In the genomic region with DNA sequence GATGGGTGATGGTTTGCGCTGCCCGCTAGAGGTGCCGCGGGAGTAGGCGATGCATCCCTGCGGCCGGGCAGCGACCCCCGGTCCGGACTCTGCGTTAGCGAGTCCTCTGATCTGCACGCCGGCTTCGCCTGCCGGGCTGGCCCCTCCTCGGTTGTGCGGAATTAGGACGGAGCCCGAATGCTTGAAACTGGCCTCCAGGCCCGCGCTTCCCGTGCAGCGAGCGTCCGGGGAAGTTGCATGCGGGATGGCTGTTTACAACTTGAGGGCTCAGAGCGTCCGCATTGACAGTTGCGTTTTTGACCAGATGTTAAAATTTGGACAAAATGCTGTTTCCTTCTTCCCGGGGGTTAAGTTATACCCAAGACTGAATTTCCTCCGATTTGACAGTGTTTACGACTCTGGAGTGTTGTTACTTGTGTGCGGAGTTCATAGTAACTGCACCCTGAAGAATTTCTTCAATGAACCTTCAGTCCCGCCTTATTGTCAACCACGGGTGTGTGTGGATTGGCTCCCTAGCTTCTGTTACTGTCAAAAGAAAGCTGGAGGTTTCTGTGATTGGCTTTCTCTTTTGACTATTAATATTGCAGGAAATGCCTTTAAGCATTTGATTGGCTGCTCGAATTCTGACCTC, we compare ENCODE assay signal across 8 mouse cellular contexts. TPM values are rescaled to one million over a fixed set of nuclear protein-coding genes. Genes with fewer than 3 reads are reported as not detected.
DNase-seq lines count a peak whose midpoint lies in the region; ATAC-seq and TF ChIP-seq lines count a peak whose summit lies in the region.

No protein-coding gene starts in this region.

- H3K9me3 ChIP-seq in E14TG2a.4 (ENCODE audit: low read length): no peaks in the 10 kb centered on the region
- H3K9me3 ChIP-seq in forebrain, embryonic 10.5 days: no peaks in the 10 kb centered on the region
- no peaks in the 10 kb centered on the region for H3K9me3 ChIP-seq in heart, embryonic 15.5 days (replicated peaks)
- H3K9me3 ChIP-seq in liver, embryonic 14.5 days (ENCODE audit: control insufficient read depth, low read length): no peaks in the 10 kb centered on the region
- no peaks in the 10 kb centered on the region for H3K9me3 ChIP-seq in stomach, embryonic 15.5 days

- TF ChIP-seq EP300 in liver, embryonic 14.5 days (IDR thresholded peaks at IDR 0.05; ENCODE audit: low read depth): 0 out of 2 replicates have a peak, but pooled peaks have one; percentile 6

- no peak; the same call in 1 of the 2 replicates for ATAC-seq in heart, embryonic 15.5 days (replicated peaks; ENCODE audit: insufficient number of reproducible peaks, insufficient read depth, low FRiP score, low read depth)
- peak; percentile 45 for ATAC-seq in liver, embryonic 14.5 days (ENCODE audit: insufficient read depth)
- ATAC-seq in stomach, embryonic 15.5 days (ENCODE audit: insufficient read depth, low FRiP score, low read depth): peak; percentile 67

- 1% methylated on average over 37 of the region's 37 CpGs for whole genome bisulfite sequencing in forebrain, embryonic 10.5 days
- under 1% methylated on average over 37 of the region's 37 CpGs for WGBS in heart, embryonic 15.5 days
- under 1% methylated on average over 37 of the region's 37 CpGs for WGBS in liver, embryonic 14.5 days (ENCODE audit: insufficient replicate concordance)
- under 1% methylated on average over 37 of the region's 37 CpGs for WGBS in stomach, embryonic 15.5 days

- peak overlapping the region; percentile 94 for H3K9ac ChIP-seq in heart, embryonic 15.5 days
- H3K9ac ChIP-seq in liver, embryonic 14.5 days (replicated peaks): peak overlapping the region; percentile 95
- peak overlapping the region; percentile 42 for H3K9ac ChIP-seq in stomach, embryonic 15.5 days

- peak; percentile 78 for DNase-seq in c-Kit-positive CD71-positive TER-119-negative erythroid progenitor cells, embryonic 14.5 days (ENCODE audit: low read depth)
- DNase-seq in forebrain, embryonic 10.5 days (ENCODE audit: extremely low spot score, low spot score): peak; percentile 36
- peak; percentile 72 to 87 for DNase-seq in kidney, postnatal 25 days
- peak; percentile 80 to 90 (median 86) for DNase-seq in liver, embryonic 14.5 days (ENCODE audit: low read depth in 3 of 3, low spot score in 3 of 3)
- peak; percentile 55 for DNase-seq in neural tube, embryonic 10.5 days (ENCODE audit: extremely low spot score, low spot score)

- no peaks in the 10 kb centered on the region for H3K27me3 ChIP-seq in E14TG2a.4 (ENCODE audit: insufficient read depth, low read length)
- H3K27me3 ChIP-seq in forebrain, embryonic 10.5 days (ENCODE audit: poor library complexity, severe bottlenecking): peaks cover 3% of the 10 kb centered on the region
- no peaks in the 10 kb centered on the region for H3K27me3 ChIP-seq in heart, embryonic 15.5 days
- no peaks in the 10 kb centered on the region; the same call in none of the 2 replicates for H3K27me3 ChIP-seq in liver, embryonic 14.5 days (ENCODE audit: control insufficient read depth, insufficient read depth, low read length)
- no peaks in the 10 kb centered on the region for H3K27me3 ChIP-seq in stomach, embryonic 15.5 days (replicated peaks)

- H3K4me2 ChIP-seq in heart, embryonic 15.5 days: peak overlapping the region; percentile 90
- peak overlapping the region; percentile 94 for H3K4me2 ChIP-seq in liver, embryonic 14.5 days (ENCODE audit: low read depth)
- H3K4me2 ChIP-seq in stomach, embryonic 15.5 days: peak overlapping the region; percentile 80

- peak overlapping the region; percentile 97 for H3K4me3 ChIP-seq in E14TG2a.4 (replicated peaks; ENCODE audit: low read length)
- H3K4me3 ChIP-seq in forebrain, embryonic 10.5 days: peak overlapping the region; percentile 97
- H3K4me3 ChIP-seq in heart, embryonic 15.5 days: peak overlapping the region; percentile 79
- peak overlapping the region; percentile 92 to 98 for H3K4me3 ChIP-seq in liver, embryonic 14.5 days (ENCODE audit: insufficient read depth in 1 of 2, low read depth in 2 of 2, low read length in 2 of 2)
- peak overlapping the region; percentile 85 for H3K4me3 ChIP-seq in stomach, embryonic 15.5 days (replicated peaks)

- H3K27ac ChIP-seq in forebrain, embryonic 10.5 days: peak overlapping the region; percentile 100
- H3K27ac ChIP-seq in heart, embryonic 15.5 days: peak overlapping the region; percentile 99
- peak overlapping the region; percentile 93 for H3K27ac ChIP-seq in liver, embryonic 14.5 days
- H3K27ac ChIP-seq in stomach, embryonic 15.5 days: peak overlapping the region; percentile 98

- peaks cover 67% of the 10 kb centered on the region for H3K4me1 ChIP-seq in E14TG2a.4 (replicated peaks; ENCODE audit: low read depth, low read length)
- peaks cover 44% of the 10 kb centered on the region for H3K4me1 ChIP-seq in forebrain, embryonic 10.5 days
- peaks cover 6% of the 10 kb centered on the region for H3K4me1 ChIP-seq in heart, embryonic 15.5 days (replicated peaks)
- H3K4me1 ChIP-seq in liver, embryonic 14.5 days (replicated peaks; ENCODE audit: control insufficient read depth in 2 of 2, insufficient read depth in 2 of 2, low read length in 1 of 2): peaks cover 0 to 6% of the 10 kb centered on the region in 2 experiments; a peak in 3 of 4 replicates
- H3K4me1 ChIP-seq in stomach, embryonic 15.5 days: no peaks in the 10 kb centered on the region

- no peak for TF ChIP-seq CTCF in E14TG2a.4 (conservative IDR thresholded peaks at IDR 0.05; ENCODE audit: low read length)
- no peak for TF ChIP-seq CTCF in liver, embryonic 14.5 days (IDR thresholded peaks at IDR 0.05; ENCODE audit: low read depth)

- H3K36me3 ChIP-seq in E14TG2a.4 (ENCODE audit: insufficient read depth, low read length): no peaks in the 10 kb centered on the region
- no peaks in the 10 kb centered on the region for H3K36me3 ChIP-seq in forebrain, embryonic 10.5 days (replicated peaks)
- no peaks in the 10 kb centered on the region for H3K36me3 ChIP-seq in heart, embryonic 15.5 days
- H3K36me3 ChIP-seq in liver, embryonic 14.5 days (replicated peaks; ENCODE audit: control insufficient read depth, insufficient read depth, low read depth): no peaks in the 10 kb centered on the region
- no peaks in the 10 kb centered on the region for H3K36me3 ChIP-seq in stomach, embryonic 15.5 days

RNA-seq across cellular contexts. Expression of a gene that starts 1.3 kb away (rescaled TPM):
- polyA plus RNA-seq in forebrain, embryonic 10.5 days (2016; fragmentation: Nextera tagmentation; extraction: Ambion mirVana): 6.5 and 8.6 TPM in 2 replicates
- polyA plus RNA-seq in heart, embryonic 15.5 days (2015; fragmentation: Nextera tagmentation; extraction: Ambion mirVana): 4.1 and 4.2 TPM in 2 replicates
- 3.5 and 4.2 TPM in 2 replicates for polyA plus RNA-seq in liver, embryonic 14.5 days (2012; rRNA removed)
- polyA plus RNA-seq in liver, embryonic 14.5 days (2014; fragmentation: Nextera tagmentation; extraction: Ambion mirVana): 1.9 and 3.2 TPM in 2 replicates
- polyA plus RNA-seq in stomach, embryonic 15.5 days (2015; fragmentation: Nextera tagmentation; extraction: Ambion mirVana): 5.3 and 6.3 TPM in 2 replicates

Comparison
In these comparisons a context has a peak if more than half of its experiments do, and no peak if none do; other contexts are left out.
1. DNase-seq: peak in every context shown above with its lines; median percentile 86 in liver, embryonic 14.5 days; 80 in kidney, postnatal 25 days; 78 in c-Kit-positive CD71-positive TER-119-negative erythroid progenitor cells, embryonic 14.5 days; 55 in neural tube, embryonic 10.5 days; 36 in forebrain, embryonic 10.5 days.
2. H3K9ac ChIP-seq: peak in every context shown above with its lines; median percentile 95 in liver, embryonic 14.5 days; 94 in heart, embryonic 15.5 days; 42 in stomach, embryonic 15.5 days.